Mouse (Mus musculus): ENCODE measurements at regions not wholly inside any gene's neighbourhood (a gene's known extent, or its start where the extent isn't known, plus 50 kb on each side); places are given as distances from the start of the nearest gene placed in this dataset.

GRCm38 (mm10) chr8:18217599-18217998 lies 760.5 kb downstream of the Defb40 start:
- H3K36me3 ChIP-seq (replicated peaks; ENCODE audit: low read length) = no peaks in the 10 kb centered on the region
- no peak for TF ChIP-seq FLI1 (IDR thresholded peaks at IDR 0.05; ENCODE audit: low read length)
- no peak for TF ChIP-seq GATA1 (IDR thresholded peaks at IDR 0.05; ENCODE audit: borderline replicate concordance, low read length)
- H3K4me1 ChIP-seq = no peaks in the 10 kb centered on the region
- no peak overlapping the region for H3K4me3 ChIP-seq (replicated peaks)
- no peaks in the 10 kb centered on the region for H3K9me3 ChIP-seq
- H3K27me3 ChIP-seq (replicated peaks) = no peaks in the 10 kb centered on the region

GRCm38 (mm10) chr8:18217192-18217591 lies 760.9 kb downstream of the Defb40 start:
- H3K4me3 ChIP-seq (replicated peaks) = no peak overlapping the region
- TF ChIP-seq FLI1 (IDR thresholded peaks at IDR 0.05; ENCODE audit: low read length) (no peak), GATA1 (IDR thresholded peaks at IDR 0.05; ENCODE audit: borderline replicate concordance, low read length) (no peak)
- no peaks in the 10 kb centered on the region for H3K9me3 ChIP-seq
- H3K36me3 ChIP-seq (replicated peaks; ENCODE audit: low read length) = no peaks in the 10 kb centered on the region
- H3K4me1 ChIP-seq = no peaks in the 10 kb centered on the region
- H3K27me3 ChIP-seq (replicated peaks) = no peaks in the 10 kb centered on the region

GRCm38 (mm10) chr8:18216516-18216915 lies 761.5 kb downstream of the Defb40 start:
- no peaks in the 10 kb centered on the region for H3K4me1 ChIP-seq

GRCm38 (mm10) chr8:18210067-18210466 lies 768.0 kb downstream of the Defb40 start:
- TF ChIP-seq GATA1 (IDR thresholded peaks at IDR 0.05; ENCODE audit: borderline replicate concordance, low read length) (no peak), FLI1 (IDR thresholded peaks at IDR 0.05; ENCODE audit: low read length) (no peak)
- H3K27me3 ChIP-seq (replicated peaks) = no peaks in the 10 kb centered on the region
- H3K36me3 ChIP-seq (replicated peaks; ENCODE audit: low read length) = no peaks in the 10 kb centered on the region
- peaks cover 3% of the 10 kb centered on the region; the same call in 1 of the 2 replicates for H3K4me1 ChIP-seq
- H3K4me3 ChIP-seq (replicated peaks) = no peak overlapping the region
- peaks cover 5% of the 10 kb centered on the region; the same call in 1 of the 2 replicates for H3K9me3 ChIP-seq

More at GRCm38 (mm10) chr8:18216516-18216915, 761.5 kb downstream of the Defb40 start:
- Histone ChIP-seq H3K27me3 (replicated peaks) (no peaks in the 10 kb centered on the region), H3K36me3 (replicated peaks; ENCODE audit: low read length) (no peaks in the 10 kb centered on the region), H3K4me3 (replicated peaks) (no peak overlapping the region), H3K9me3 (no peaks in the 10 kb centered on the region)
- TF ChIP-seq GATA1 (IDR thresholded peaks at IDR 0.05; ENCODE audit: borderline replicate concordance, low read length) (no peak), FLI1 (IDR thresholded peaks at IDR 0.05; ENCODE audit: low read length) (no peak)

GRCm38 (mm10) chr8:18208658-18209057 lies 769.4 kb downstream of the Defb40 start:
- no peak for TF ChIP-seq GATA1 (IDR thresholded peaks at IDR 0.05; ENCODE audit: borderline replicate concordance, low read length)
- no peak for TF ChIP-seq FLI1 (IDR thresholded peaks at IDR 0.05; ENCODE audit: low read length)
- H3K4me3 ChIP-seq (replicated peaks) = no peak overlapping the region
- H3K4me1 ChIP-seq = peaks cover 3% of the 10 kb centered on the region; the same call in 1 of the 2 replicates
- no peaks in the 10 kb centered on the region for H3K36me3 ChIP-seq (replicated peaks; ENCODE audit: low read length)
- no peaks in the 10 kb centered on the region for H3K27me3 ChIP-seq (replicated peaks)
- H3K9me3 ChIP-seq = peaks cover 5% of the 10 kb centered on the region; the same call in 1 of the 2 replicates

GRCm38 (mm10) chr8:18187486-18187885 lies 790.6 kb downstream of the Defb40 start:
- TF ChIP-seq FLI1 (IDR thresholded peaks at IDR 0.05; ENCODE audit: low read length) (no peak), GATA1 (IDR thresholded peaks at IDR 0.05; ENCODE audit: borderline replicate concordance, low read length) (no peak)
- Histone ChIP-seq H3K9me3 (peaks cover 6% of the 10 kb centered on the region; the same call in 1 of the 2 replicates), H3K4me3 (replicated peaks) (no peak overlapping the region), H3K36me3 (replicated peaks; ENCODE audit: low read length) (no peaks in the 10 kb centered on the region), H3K27me3 (replicated peaks) (no peaks in the 10 kb centered on the region), H3K4me1 (no peaks in the 10 kb centered on the region)

- TF ChIP-seq GATA1 (IDR thresholded peaks at IDR 0.05; ENCODE audit: borderline replicate concordance, low read length) (no peak), FLI1 (IDR thresholded peaks at IDR 0.05; ENCODE audit: low read length) (no peak)
- Histone ChIP-seq H3K36me3 (replicated peaks; ENCODE audit: low read length) (no peaks in the 10 kb centered on the region), H3K9me3 (no peaks in the 10 kb centered on the region), H3K4me3 (replicated peaks) (no peak overlapping the region), H3K4me1 (no peaks in the 10 kb centered on the region), H3K27me3 (replicated peaks) (no peaks in the 10 kb centered on the region)
Measured at GRCm38 (mm10) chr8:18175544-18176092, 802.4 kb downstream of the Defb40 start.

GRCm38 (mm10) chr8:18158619-18159018 lies 819.4 kb downstream of the Defb40 start:
- TF ChIP-seq GATA1 (IDR thresholded peaks at IDR 0.05; ENCODE audit: borderline replicate concordance, low read length) = no peak
- TF ChIP-seq FLI1 (IDR thresholded peaks at IDR 0.05; ENCODE audit: low read length) = no peak
- Histone ChIP-seq H3K4me3 (replicated peaks) (no peak overlapping the region), H3K36me3 (replicated peaks; ENCODE audit: low read length) (no peaks in the 10 kb centered on the region), H3K27me3 (replicated peaks) (no peaks in the 10 kb centered on the region), H3K9me3 (no peaks in the 10 kb centered on the region), H3K4me1 (no peaks in the 10 kb centered on the region)

- no peaks in the 10 kb centered on the region for H3K4me1 ChIP-seq
- H3K4me3 ChIP-seq (replicated peaks) = no peak overlapping the region
- no peak for TF ChIP-seq GATA1 (IDR thresholded peaks at IDR 0.05; ENCODE audit: borderline replicate concordance, low read length)
- no peak for TF ChIP-seq FLI1 (IDR thresholded peaks at IDR 0.05; ENCODE audit: low read length)
- H3K27me3 ChIP-seq (replicated peaks) = no peaks in the 10 kb centered on the region
- no peaks in the 10 kb centered on the region for H3K9me3 ChIP-seq
- H3K36me3 ChIP-seq (replicated peaks; ENCODE audit: low read length) = no peaks in the 10 kb centered on the region
Measured at GRCm38 (mm10) chr8:18115333-18116044, 862.6 kb downstream of the Defb40 start.

GRCm38 (mm10) chr8:18113262-18113661 lies 864.8 kb downstream of the Defb40 start:
- H3K9me3 ChIP-seq = no peaks in the 10 kb centered on the region
- TF ChIP-seq GATA1 (IDR thresholded peaks at IDR 0.05; ENCODE audit: borderline replicate concordance, low read length) = no peak
- no peak for TF ChIP-seq FLI1 (IDR thresholded peaks at IDR 0.05; ENCODE audit: low read length)

More at GRCm38 (mm10) chr8:18113262-18113661, 864.8 kb downstream of the Defb40 start:
- no peaks in the 10 kb centered on the region for H3K4me1 ChIP-seq
- H3K4me3 ChIP-seq (replicated peaks) = no peak overlapping the region
- H3K27me3 ChIP-seq (replicated peaks) = no peaks in the 10 kb centered on the region
- no peaks in the 10 kb centered on the region for H3K36me3 ChIP-seq (replicated peaks; ENCODE audit: low read length)

Measured in megakaryocyte, embryonic 14.5 days (primary cell).